Mouse (Mus musculus) small intestine, adult 2 months (tissue): ENCODE data around the gene Harbi1.

Experiments
- CTCF ChIP-seq: fragments of 200-500 bp; IDR thresholded peaks from 2 replicates; pipeline ENCODE4 v1.5.1; 2012; ENCODE audit warnings: low read depth, mild to moderate bottlenecking, control low read depth, inconsistent platforms, low read length, moderate library complexity, mixed read lengths; ENCODE audit not compliant: insufficient replicate concordance, insufficient read length; ENCODE audit errors: extremely low read depth
- POLR2A ChIP-seq: fragments of 200-500 bp; IDR thresholded peaks from 2 replicates; pipeline ENCODE4 v1.6.1; 2012; ENCODE audit warnings: low read depth, mild to moderate bottlenecking, control low read depth, inconsistent platforms, low read length, moderate library complexity

GRCm38 (mm10) chr2:91660981-91661380 is 49.7 kb upstream of the Harbi1 start:
- TF ChIP-seq CTCF (no peak), POLR2A (no peak)
